Mouse (Mus musculus): ENCODE results near the gene Ifitm6. TPM values are rescaled to one million over a fixed set of nuclear protein-coding genes. Genes with fewer than 3 reads are reported as not detected.
"Not testable (repeated sequence)": the region's sequence is repeated elsewhere in the genome, so short reads cannot be mapped to it uniquely, and the experiment has no call there.

Gene Ifitm6
- polyA plus RNA-seq, 1 experiment from 2014 or later = 1.6 TPM

DNA sequence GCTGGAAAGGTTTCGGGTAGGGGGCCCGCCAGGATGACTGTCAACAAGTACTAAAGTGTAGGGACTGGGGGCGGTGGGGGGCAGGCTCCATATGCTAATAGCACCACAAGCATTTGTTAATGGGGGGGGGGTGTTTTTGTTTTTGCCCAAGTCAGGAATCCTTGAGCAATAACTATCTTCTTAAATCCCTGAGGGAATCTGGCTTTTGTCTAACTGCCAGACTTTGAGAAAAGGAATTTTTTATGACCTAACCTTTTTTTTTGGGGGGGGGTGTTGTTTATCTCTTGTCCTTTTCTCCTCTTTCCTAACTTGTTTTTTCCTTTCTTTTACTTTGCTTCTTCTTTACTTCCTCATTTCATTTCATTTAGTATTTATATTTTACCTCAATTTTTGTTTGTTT lies 42.3 kb downstream of the Ifitm6 start:
- no peak overlapping the region for H3K9ac ChIP-seq
- WGBS = 33% methylated on average over 3 of the region's 3 CpGs
- no peak overlapping the region for H3K27ac ChIP-seq
- no peak overlapping the region for H3K4me2 ChIP-seq
- H3K4me3 ChIP-seq = no peak overlapping the region
- ATAC-seq (ENCODE audit: borderline replicate concordance, extremely low read depth, low FRiP score, low TSS enrichment) = no peak
- H3K4me1 ChIP-seq = peaks cover 20% of the 10 kb centered on the region
- no peaks in the 10 kb centered on the region for H3K9me3 ChIP-seq
- H3K36me3 ChIP-seq = no peaks in the 10 kb centered on the region
- no peaks in the 10 kb centered on the region for H3K27me3 ChIP-seq

DNA sequence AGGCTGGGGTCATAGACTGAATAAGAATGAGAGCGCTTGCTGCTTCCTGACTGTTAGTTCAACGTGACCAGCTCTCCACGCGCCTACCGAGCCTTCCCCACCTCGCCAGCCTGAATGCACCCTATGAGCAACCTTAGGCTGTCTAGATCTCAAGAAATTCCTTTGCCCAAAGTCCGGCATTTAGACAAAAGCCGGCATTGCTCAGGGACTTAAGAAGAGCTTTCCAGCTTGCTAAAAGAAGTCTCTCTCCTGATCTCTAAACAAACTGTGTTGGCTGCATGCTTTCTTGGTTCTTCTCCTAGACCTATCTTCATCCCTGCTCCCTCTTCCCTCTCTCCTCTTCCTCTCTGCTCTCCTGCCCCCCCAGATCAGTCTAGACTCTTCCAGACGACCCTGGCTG lies 42.8 kb downstream of the Ifitm6 start:
- no peak overlapping the region for H3K4me3 ChIP-seq
- H3K27ac ChIP-seq = no peak overlapping the region
- no peaks in the 10 kb centered on the region for H3K27me3 ChIP-seq
- WGBS = 14% methylated on average over 9 of the region's 9 CpGs
- no peak for ATAC-seq (ENCODE audit: borderline replicate concordance, extremely low read depth, low FRiP score, low TSS enrichment)
- no peaks in the 10 kb centered on the region for H3K9me3 ChIP-seq
- H3K4me2 ChIP-seq = no peak overlapping the region
- no peak overlapping the region for H3K9ac ChIP-seq
- peaks cover 20% of the 10 kb centered on the region for H3K4me1 ChIP-seq
- H3K36me3 ChIP-seq = no peaks in the 10 kb centered on the region

DNA sequence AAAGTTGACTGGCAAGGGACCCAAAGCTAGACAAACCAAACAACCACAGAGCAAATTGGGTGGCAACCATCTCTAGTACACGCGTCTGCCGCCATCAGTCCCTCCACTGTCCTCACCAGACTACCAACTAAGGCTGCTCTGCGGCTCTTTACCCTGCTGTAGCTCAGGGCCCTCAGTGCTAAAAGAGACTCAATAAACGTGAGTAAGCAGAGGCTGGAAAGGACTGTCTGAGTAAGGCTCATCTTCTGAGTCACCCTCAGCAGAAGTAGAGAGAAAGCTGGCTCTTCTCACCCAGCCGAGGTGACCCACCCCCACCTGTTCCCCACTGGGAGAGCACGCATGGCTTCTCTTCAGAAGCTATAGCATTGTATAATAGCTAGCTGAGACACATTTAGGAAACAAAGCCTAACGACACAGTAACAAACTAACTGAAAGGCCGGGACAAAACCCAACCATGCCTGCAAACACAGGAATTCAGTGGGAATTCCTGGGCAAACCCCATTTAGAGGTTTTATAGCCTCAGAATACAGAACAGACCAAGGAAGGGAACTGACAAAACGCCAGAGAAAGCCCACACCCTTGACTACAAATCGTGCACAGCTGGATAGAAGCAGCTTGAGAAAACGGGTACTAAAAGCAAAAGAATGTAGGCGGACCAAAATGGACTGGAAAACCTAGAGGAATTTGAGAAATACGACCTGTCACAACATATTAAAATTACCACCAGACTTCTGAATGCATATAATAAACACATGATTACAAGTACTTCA lies 44.1 kb downstream of the Ifitm6 start:
- no peak overlapping the region for H3K4me2 ChIP-seq
- H3K27ac ChIP-seq = no peak overlapping the region
- H3K4me3 ChIP-seq = no peak overlapping the region
- H3K27me3 ChIP-seq = no peaks in the 10 kb centered on the region
- no peaks in the 10 kb centered on the region for H3K36me3 ChIP-seq
- 51% methylated on average over 14 of the region's 14 CpGs for WGBS
- peaks cover 20% of the 10 kb centered on the region for H3K4me1 ChIP-seq
- no peaks in the 10 kb centered on the region for H3K9me3 ChIP-seq
- no peak overlapping the region; the same call in 1 of the 2 replicates for H3K9ac ChIP-seq
- no peak for ATAC-seq (ENCODE audit: borderline replicate concordance, extremely low read depth, low FRiP score, low TSS enrichment)

DNA sequence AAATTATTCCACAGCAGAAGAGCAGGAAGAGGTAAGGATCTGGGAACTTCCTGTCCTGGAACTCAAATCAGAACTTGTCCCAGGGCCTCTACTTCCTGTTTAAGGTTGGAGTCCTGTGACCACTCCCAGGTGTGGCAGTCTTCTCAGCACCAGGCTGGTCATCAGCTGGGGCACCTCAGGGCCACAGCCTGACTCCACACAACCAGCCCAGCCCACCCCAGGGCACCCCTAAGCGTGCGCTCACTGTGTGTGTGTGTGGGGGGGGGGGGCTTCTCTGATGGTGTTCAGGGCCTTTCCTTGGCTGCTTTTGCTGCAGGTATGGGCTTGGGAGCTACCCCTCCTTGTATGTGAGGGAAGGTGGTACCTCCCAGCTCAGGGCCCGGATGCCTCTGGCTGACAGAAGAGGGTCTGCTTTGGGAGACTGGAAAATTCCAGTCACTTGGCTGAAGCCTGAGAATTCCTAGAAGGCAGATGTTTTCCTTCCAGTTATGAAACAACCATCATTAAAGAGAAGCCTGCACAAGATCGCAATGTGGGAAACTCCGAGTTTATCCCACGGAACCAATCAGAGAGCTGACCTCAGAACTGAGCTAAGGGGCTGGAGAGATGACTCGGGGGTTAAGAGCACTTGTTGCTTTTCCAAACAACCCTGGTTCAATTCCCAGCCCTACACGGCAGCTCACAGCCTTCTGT lies 46.1 kb downstream of the Ifitm6 start:
- peak; percentile 58; the same call in 1 of the 2 replicates for ATAC-seq (ENCODE audit: borderline replicate concordance, extremely low read depth, low FRiP score, low TSS enrichment)
- H3K4me2 ChIP-seq = no peak overlapping the region
- H3K9ac ChIP-seq = no peak overlapping the region
- H3K36me3 ChIP-seq = no peaks in the 10 kb centered on the region
- no peaks in the 10 kb centered on the region for H3K9me3 ChIP-seq
- H3K4me1 ChIP-seq = peaks cover 28% of the 10 kb centered on the region
- 45% methylated on average over 8 of the region's 8 CpGs for WGBS
- H3K27me3 ChIP-seq = no peaks in the 10 kb centered on the region
- H3K27ac ChIP-seq = peak overlapping the region; percentile 81
- no peak overlapping the region for H3K4me3 ChIP-seq

DNA sequence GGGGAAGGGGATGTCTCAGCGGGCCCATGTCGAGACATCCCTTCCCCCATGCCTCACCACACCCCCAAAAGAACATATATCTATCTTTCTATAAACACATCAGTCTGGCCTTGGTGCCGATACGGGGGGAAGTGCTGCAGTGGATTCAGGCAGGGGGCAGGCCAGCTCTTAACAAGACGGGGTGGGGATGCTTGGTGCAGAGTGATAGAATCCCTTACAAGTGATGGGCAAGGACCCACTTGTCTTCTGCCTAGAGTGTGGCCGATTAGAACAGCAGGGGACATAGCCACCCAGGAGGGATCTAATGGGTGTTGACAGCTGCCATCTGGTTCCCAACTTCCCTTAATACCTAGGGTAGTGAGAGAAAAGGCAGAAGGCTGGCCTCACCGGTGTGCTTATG lies 46.8 kb downstream of the Ifitm6 start:
- peak overlapping the region; percentile 81; the same call in 1 of the 2 replicates for H3K27ac ChIP-seq
- H3K9me3 ChIP-seq = no peaks in the 10 kb centered on the region
- no peaks in the 10 kb centered on the region for H3K36me3 ChIP-seq
- 29% methylated on average over 7 of the region's 7 CpGs for WGBS
- no peak for ATAC-seq (ENCODE audit: borderline replicate concordance, extremely low read depth, low FRiP score, low TSS enrichment)
- H3K4me2 ChIP-seq = no peak overlapping the region
- no peak overlapping the region for H3K4me3 ChIP-seq
- H3K27me3 ChIP-seq = no peaks in the 10 kb centered on the region
- H3K4me1 ChIP-seq = peaks cover 28% of the 10 kb centered on the region
- no peak overlapping the region for H3K9ac ChIP-seq

DNA sequence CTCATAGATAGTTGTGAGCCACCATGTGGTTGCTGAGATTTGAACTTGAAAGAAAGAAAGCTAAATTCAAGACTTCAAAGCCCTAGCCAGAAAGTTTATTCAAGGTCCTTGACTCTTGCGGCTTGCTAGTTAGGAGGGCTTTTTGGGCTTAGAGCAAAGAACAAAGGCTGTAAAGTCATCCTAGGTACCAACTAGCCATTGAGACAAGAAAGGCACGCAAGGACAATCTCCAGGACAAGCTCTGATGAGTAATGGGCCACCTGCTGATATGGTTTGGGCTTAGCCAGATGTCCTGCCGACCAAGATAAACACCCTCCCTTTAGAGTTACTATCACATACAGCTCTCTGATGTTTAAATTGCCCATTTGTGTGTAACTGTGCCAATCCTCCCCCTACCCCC lies 49.0 kb downstream of the Ifitm6 start:
- H3K9ac ChIP-seq; H3K36me3 ChIP-seq; H3K9me3 ChIP-seq; H3K27me3 ChIP-seq; ATAC-seq (ENCODE audit: borderline replicate concordance, extremely low read depth, low FRiP score, low TSS enrichment); H3K4me2 ChIP-seq; H3K4me3 ChIP-seq; H3K27ac ChIP-seq: not testable (repeated sequence)
- H3K4me1 ChIP-seq = peaks cover 24% of the 10 kb centered on the region
- WGBS = 22% methylated on average over 3 of the region's 3 CpGs

DNA sequence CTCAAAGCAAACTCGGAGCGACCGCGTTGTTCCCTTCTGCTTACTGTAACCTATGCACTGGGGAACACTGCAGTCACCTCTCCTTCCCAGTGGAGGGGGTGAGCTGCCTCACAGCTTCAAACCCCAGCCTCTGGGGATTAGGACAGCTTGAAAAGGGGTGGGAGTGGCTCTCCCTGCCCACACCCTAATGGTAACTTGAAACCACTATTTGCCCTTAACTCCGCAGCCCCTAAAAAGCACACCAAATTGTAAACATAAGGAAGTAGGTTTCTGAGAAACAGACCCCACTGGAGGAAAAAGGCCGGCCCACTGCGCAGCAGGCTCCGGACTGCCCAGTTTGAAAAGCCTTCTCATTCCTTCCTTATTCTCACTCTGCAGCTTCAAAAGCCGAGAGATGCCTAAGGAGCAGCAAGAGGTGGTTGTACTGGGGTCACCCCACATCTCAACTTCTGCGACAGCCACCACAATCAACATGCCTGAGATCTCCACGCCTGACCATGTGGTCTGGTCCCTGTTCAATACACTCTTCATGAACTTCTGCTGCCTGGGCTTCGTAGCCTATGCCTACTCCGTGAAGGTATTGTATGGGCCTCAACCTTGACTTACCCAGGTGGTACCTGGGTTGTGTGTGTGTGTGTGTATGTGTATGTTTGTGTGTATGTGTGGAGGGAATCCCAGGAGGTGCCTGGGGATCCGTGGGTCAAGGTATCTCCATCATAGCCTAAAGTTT lies 49.7 kb downstream of the Ifitm6 start:
- Histone ChIP-seq H3K4me2 (peak overlapping the region; percentile 28; the same call in 1 of the 2 replicates), H3K4me3 (peak overlapping the region; percentile 4; the same call in 1 of the 2 replicates), H3K36me3 (no peaks in the 10 kb centered on the region), H3K27me3 (no peaks in the 10 kb centered on the region), H3K9me3 (no peaks in the 10 kb centered on the region), H3K9ac (no peak overlapping the region), H3K27ac (peak overlapping the region; percentile 36; the same call in 1 of the 2 replicates), H3K4me1 (peaks cover 24% of the 10 kb centered on the region)
- 13% methylated on average over 14 of the region's 14 CpGs for WGBS
- peak; percentile 53; the same call in 1 of the 2 replicates for ATAC-seq (ENCODE audit: borderline replicate concordance, extremely low read depth, low FRiP score, low TSS enrichment)

DNA sequence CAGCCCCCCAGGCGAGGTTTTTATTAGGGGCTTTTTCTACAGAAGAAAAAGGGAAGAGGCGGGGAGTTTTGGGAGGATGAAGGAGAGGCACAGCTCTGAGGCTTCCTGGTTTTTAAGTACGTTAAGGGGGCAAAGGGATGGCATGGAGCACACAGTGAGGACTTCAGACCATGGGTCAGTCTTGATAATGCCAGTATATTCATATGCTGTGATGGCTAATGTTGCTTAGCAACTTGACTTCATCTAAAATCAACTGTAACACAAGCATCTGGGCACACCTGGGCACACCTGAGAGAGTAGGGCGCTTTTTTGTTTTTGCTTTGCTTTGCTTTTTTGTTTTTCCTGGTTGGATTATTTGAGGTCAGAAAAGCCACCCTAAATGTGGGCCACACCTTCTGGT lies 50.8 kb downstream of the Ifitm6 start, which contains the start of gene Ifitm1:
Gene Ifitm1, plus strand, starts transcription at position 301 of the 400 bp plus-strand sequence.
- Histone ChIP-seq H3K9me3 (no peaks in the 10 kb centered on the region), H3K4me2 (peak within 1 kb of the TSS; percentile 28; the same call in 1 of the 2 replicates), H3K27me3 (no peaks in the 10 kb centered on the region), H3K4me1 (peaks cover 22% of the 10 kb centered on the region), H3K9ac (no peak within 1 kb of the TSS), H3K4me3 (0 out of 2 replicates have a peak within 1 kb of the TSS, but pooled peaks have one; percentile 4), H3K36me3 (no peaks in the 10 kb centered on the region), H3K27ac (peak within 1 kb of the TSS; percentile 36; the same call in 1 of the 2 replicates)
- WGBS = 93% methylated on average over 4 of the region's 4 CpGs
- no peak for ATAC-seq (ENCODE audit: borderline replicate concordance, extremely low read depth, low FRiP score, low TSS enrichment)

Other genes starting within 250 kb of the Ifitm6 start
- gene Syce1, start 230.1 kb downstream of the Ifitm6 start, polyA plus RNA-seq (2015; fragmentation: Nextera tagmentation; extraction: Ambion mirVana) = 0.14 TPM in 1 of 2 replicates, not detected in the other
- 0.52 and 0.59 TPM in 2 replicates for gene Zfp941, start 195.7 kb downstream of the Ifitm6 start, polyA plus RNA-seq (2015; fragmentation: Nextera tagmentation; extraction: Ambion mirVana)
- gene Urah, start 182.9 kb downstream of the Ifitm6 start, polyA plus RNA-seq (2015; fragmentation: Nextera tagmentation; extraction: Ambion mirVana) = 4.4 and 5.1 TPM in 2 replicates
- gene Scgb1c1, start 172.4 kb downstream of the Ifitm6 start, polyA plus RNA-seq (2015; fragmentation: Nextera tagmentation; extraction: Ambion mirVana) = not detected in 2 replicates
- not detected in 2 replicates for gene Odf3, start 170.1 kb downstream of the Ifitm6 start, polyA plus RNA-seq (2015; fragmentation: Nextera tagmentation; extraction: Ambion mirVana)
- not detected in 2 replicates for gene Gm45785, start 161.6 kb downstream of the Ifitm6 start, polyA plus RNA-seq (2015; fragmentation: Nextera tagmentation; extraction: Ambion mirVana)
- gene Ric8a, start 161.0 kb downstream of the Ifitm6 start, polyA plus RNA-seq (2015; fragmentation: Nextera tagmentation; extraction: Ambion mirVana) = 58.2 and 58.8 TPM in 2 replicates
- 35.1 and 41.0 TPM in 2 replicates for gene Bet1l, start 160.3 kb downstream of the Ifitm6 start, polyA plus RNA-seq (2015; fragmentation: Nextera tagmentation; extraction: Ambion mirVana)
- gene Psmd13, start 136.0 kb downstream of the Ifitm6 start, polyA plus RNA-seq (2015; fragmentation: Nextera tagmentation; extraction: Ambion mirVana) = 243 and 252 TPM in 2 replicates
- gene Sirt3, start 135.6 kb downstream of the Ifitm6 start, polyA plus RNA-seq (2015; fragmentation: Nextera tagmentation; extraction: Ambion mirVana) = 22.8 and 22.9 TPM in 2 replicates
- gene Cox8b, start 117.5 kb downstream of the Ifitm6 start, polyA plus RNA-seq (2015; fragmentation: Nextera tagmentation; extraction: Ambion mirVana) = 6.2 and 8.5 TPM in 2 replicates
- 0.26 and 0.72 TPM in 2 replicates for gene Nlrp6, start 97.0 kb downstream of the Ifitm6 start, polyA plus RNA-seq (2015; fragmentation: Nextera tagmentation; extraction: Ambion mirVana)
- gene Pgghg, start 76.5 kb downstream of the Ifitm6 start, polyA plus RNA-seq (2015; fragmentation: Nextera tagmentation; extraction: Ambion mirVana) = 18.7 and 21.0 TPM in 2 replicates
- gene Ifitm5, start 67.6 kb downstream of the Ifitm6 start, polyA plus RNA-seq (2015; fragmentation: Nextera tagmentation; extraction: Ambion mirVana) = 2.8 and 4.0 TPM in 2 replicates
- gene Gm45717, start 62.0 kb downstream of the Ifitm6 start, polyA plus RNA-seq (2015; fragmentation: Nextera tagmentation; extraction: Ambion mirVana) = not detected in 2 replicates
- gene Ifitm2, start 61.9 kb downstream of the Ifitm6 start, polyA plus RNA-seq (2015; fragmentation: Nextera tagmentation; extraction: Ambion mirVana) = 925 and 963 TPM in 2 replicates
- 47.1 and 54.5 TPM in 2 replicates for gene Ifitm1, start 50.7 kb downstream of the Ifitm6 start, polyA plus RNA-seq (2015; fragmentation: Nextera tagmentation; extraction: Ambion mirVana)
- gene Ifitm3, start 7.2 kb downstream of the Ifitm6 start, polyA plus RNA-seq (2015; fragmentation: Nextera tagmentation; extraction: Ambion mirVana) = 238 and 246 TPM in 2 replicates
- gene Gm17387, start 11.2 kb upstream of the Ifitm6 start, polyA plus RNA-seq (2015; fragmentation: Nextera tagmentation; extraction: Ambion mirVana) = not detected in 2 replicates
- gene B4galnt4, start 43.2 kb upstream of the Ifitm6 start, polyA plus RNA-seq (2015; fragmentation: Nextera tagmentation; extraction: Ambion mirVana) = 5.3 and 5.8 TPM in 2 replicates
- 14.6 and 15.2 TPM in 2 replicates for gene Pkp3, start 60.3 kb upstream of the Ifitm6 start, polyA plus RNA-seq (2015; fragmentation: Nextera tagmentation; extraction: Ambion mirVana)
- 12.8 and 15.1 TPM in 2 replicates for gene Sigirr, start 82.6 kb upstream of the Ifitm6 start, polyA plus RNA-seq (2015; fragmentation: Nextera tagmentation; extraction: Ambion mirVana)
- gene Ano9, start 99.9 kb upstream of the Ifitm6 start, polyA plus RNA-seq (2015; fragmentation: Nextera tagmentation; extraction: Ambion mirVana) = 6.4 and 6.5 TPM in 2 replicates
- gene Ptdss2, start 104.5 kb upstream of the Ifitm6 start, polyA plus RNA-seq (2015; fragmentation: Nextera tagmentation; extraction: Ambion mirVana) = 70.1 and 70.6 TPM in 2 replicates
- 143 and 152 TPM in 2 replicates for gene Rnh1, start 154.9 kb upstream of the Ifitm6 start, polyA plus RNA-seq (2015; fragmentation: Nextera tagmentation; extraction: Ambion mirVana)
- 99.9 and 102 TPM in 2 replicates for gene Hras, start 176.1 kb upstream of the Ifitm6 start, polyA plus RNA-seq (2015; fragmentation: Nextera tagmentation; extraction: Ambion mirVana)
- gene Lrrc56, start 176.2 kb upstream of the Ifitm6 start, polyA plus RNA-seq (2015; fragmentation: Nextera tagmentation; extraction: Ambion mirVana) = 5.8 and 6.9 TPM in 2 replicates
- 1.1 and 1.3 TPM in 2 replicates for gene Lmntd2, start 196.2 kb upstream of the Ifitm6 start, polyA plus RNA-seq (2015; fragmentation: Nextera tagmentation; extraction: Ambion mirVana)
- gene Rassf7, start 197.9 kb upstream of the Ifitm6 start, polyA plus RNA-seq (2015; fragmentation: Nextera tagmentation; extraction: Ambion mirVana) = 59.7 and 62.6 TPM in 2 replicates
- gene Phrf1, start 210.9 kb upstream of the Ifitm6 start, polyA plus RNA-seq (2015; fragmentation: Nextera tagmentation; extraction: Ambion mirVana) = 71.8 and 71.9 TPM in 2 replicates
- 3.0 and 4.6 TPM in 2 replicates for gene Irf7, start 248.6 kb upstream of the Ifitm6 start, polyA plus RNA-seq (2015; fragmentation: Nextera tagmentation; extraction: Ambion mirVana)

Measured in lung, embryonic 15.5 days (tissue).